15 mouse cellular contexts compared by ENCODE assay signal in genomic region chr19:53786836-53787235, GRCm38 (mm10).
DNase-seq lines count a peak whose midpoint lies in the region; ATAC-seq and TF ChIP-seq lines count a peak whose summit lies in the region.
"Had no signal": no experiment of that assay in that cellular context is flagged by ENCODE, and none has a peak within 500 bp of the region (broad histone marks: within the 10 kb centered on the region; RNA-seq: fewer than 3 reads in every experiment).

No protein-coding gene starts in this region.

- H3K9me3 ChIP-seq in heart, embryonic 13.5 days = no peaks in the 10 kb centered on the region
- H3K9me3 ChIP-seq in kidney, postnatal 0 days (replicated peaks; ENCODE audit: low read length) = no peaks in the 10 kb centered on the region
- H3K9me3 ChIP-seq in limb, embryonic 14.5 days (ENCODE audit: control insufficient read depth, low read length) = no peaks in the 10 kb centered on the region
- H3K9me3 ChIP-seq: forebrain, embryonic 15.5 days; lung, embryonic 15.5 days; megakaryocyte, embryonic 14.5 days had no signal

- peaks cover 72% of the 10 kb centered on the region for H3K4me1 ChIP-seq in heart, embryonic 13.5 days
- H3K4me1 ChIP-seq in kidney, postnatal 0 days (replicated peaks; ENCODE audit: insufficient read depth, low read length) = 0 out of 2 replicates have a peak, but pooled peaks cover 3% of the 10 kb centered on the region
- peaks cover 20% of the 10 kb centered on the region for H3K4me1 ChIP-seq in limb, embryonic 14.5 days (ENCODE audit: control insufficient read depth, insufficient read depth, low read length)

- no peak overlapping the region for H3K4me2 ChIP-seq in heart, embryonic 13.5 days
- no peak overlapping the region for H3K4me2 ChIP-seq in kidney, postnatal 0 days (ENCODE audit: low read length)
- H3K4me2 ChIP-seq in limb, embryonic 14.5 days (replicated peaks; ENCODE audit: low read depth, low read length, severe bottlenecking) = no peak overlapping the region
- H3K4me2 ChIP-seq: forebrain, embryonic 15.5 days; heart, embryonic 11.5 days; lung, embryonic 15.5 days had no signal

- no peaks in the 10 kb centered on the region for H3K36me3 ChIP-seq in heart, embryonic 13.5 days
- no peaks in the 10 kb centered on the region for H3K36me3 ChIP-seq in kidney, postnatal 0 days (ENCODE audit: insufficient read depth, low read length)
- no peaks in the 10 kb centered on the region for H3K36me3 ChIP-seq in limb, embryonic 14.5 days (ENCODE audit: control insufficient read depth, insufficient read depth, low read length)
- H3K36me3 ChIP-seq: forebrain, embryonic 15.5 days; lung, embryonic 15.5 days had no signal

- DNase-seq in cerebellum, postnatal 10 days = peak; percentile 30 to 45
- no peak for DNase-seq in cerebellum, adult 11-12 months
- no peak for DNase-seq in heart, adult 18-20 months
- no peak for DNase-seq in kidney, postnatal 0 days (ENCODE audit: low spot score)
- no peak for DNase-seq in kidney, adult 18-20 months
- no peak for DNase-seq in limb, embryonic 14.5 days (ENCODE audit: low spot score)
- no peak for DNase-seq in lung, postnatal 10 days
- DNase-seq: cerebellum, adult 11 months; layer of hippocampus, adult 9-11 months; thymus, adult 18-20 months had no signal

- no peak for TF ChIP-seq POLR2A in limb, embryonic 14.5 days (IDR thresholded peaks at IDR 0.05; ENCODE audit: borderline replicate concordance, extremely low read depth, insufficient read depth, insufficient read length)

- peak overlapping the region; percentile 66 for H3K27ac ChIP-seq in heart, embryonic 13.5 days (replicated peaks)
- peak overlapping the region; percentile 60 for H3K27ac ChIP-seq in kidney, postnatal 0 days
- 0 out of 2 replicates have a peak overlapping the region, but pooled peaks have one; percentile 35 for H3K27ac ChIP-seq in limb, embryonic 14.5 days (replicated peaks; ENCODE audit: low read depth, low read length)
- H3K27ac ChIP-seq: lung, embryonic 15.5 days had no signal

- TF ChIP-seq CTCF in kidney, postnatal 0 days (IDR thresholded peaks at IDR 0.05; ENCODE audit: low read depth) = no peak

- 0 out of 2 replicates have a peak, but pooled peaks cover 7% of the 10 kb centered on the region for H3K27me3 ChIP-seq in heart, embryonic 13.5 days (replicated peaks)
- no peaks in the 10 kb centered on the region for H3K27me3 ChIP-seq in kidney, postnatal 0 days (ENCODE audit: insufficient read depth, low read length)
- no peaks in the 10 kb centered on the region for H3K27me3 ChIP-seq in limb, embryonic 14.5 days (ENCODE audit: control insufficient read depth, insufficient read depth, low read length)
- H3K27me3 ChIP-seq: forebrain, embryonic 15.5 days; lung, embryonic 15.5 days had no signal

- H3K4me3 ChIP-seq in heart, embryonic 13.5 days = no peak overlapping the region
- no peak overlapping the region for H3K4me3 ChIP-seq in kidney, postnatal 0 days (replicated peaks; ENCODE audit: low read depth, low read length)
- no peak overlapping the region for H3K4me3 ChIP-seq in limb, embryonic 14.5 days (replicated peaks; ENCODE audit: low read length)
- H3K4me3 ChIP-seq: forebrain, embryonic 15.5 days; lung, embryonic 15.5 days; megakaryocyte, embryonic 14.5 days had no signal

- no peak overlapping the region for H3K9ac ChIP-seq in heart, embryonic 13.5 days
- H3K9ac ChIP-seq in kidney, postnatal 0 days (ENCODE audit: low read depth, low read length) = no peak overlapping the region
- no peak overlapping the region for H3K9ac ChIP-seq in limb, embryonic 14.5 days (ENCODE audit: low read depth, low read length, severe bottlenecking)
- H3K9ac ChIP-seq: forebrain, embryonic 15.5 days; lung, embryonic 15.5 days had no signal

- 73% methylated on average over 5 of the region's 5 CpGs for WGBS in heart, embryonic 13.5 days
- WGBS in kidney, postnatal 0 days = 46% methylated on average over 5 of the region's 5 CpGs
- 27% methylated on average over 5 of the region's 5 CpGs for WGBS in limb, embryonic 14.5 days

- ATAC-seq in heart, embryonic 13.5 days (ENCODE audit: extremely low read depth, insufficient number of reproducible peaks, low FRiP score, low TSS enrichment) = no peak
- ATAC-seq in kidney, postnatal 0 days (replicated peaks; ENCODE audit: low FRiP score, low read depth) = no peak
- no peak for ATAC-seq in limb, embryonic 14.5 days (ENCODE audit: low FRiP score, low read depth)
- ATAC-seq: forebrain, embryonic 15.5 days had no signal

Comparison
In these comparisons a context has a peak if more than half of its experiments do, and no peak if none do; other contexts are left out.
1. DNase-seq: peak in cerebellum, postnatal 10 days (2 of 2); none in cerebellum, adult 11-12 months (single experiment), heart, adult 18-20 months (0 of 2), kidney, postnatal 0 days (single experiment), kidney, adult 18-20 months (single experiment), limb, embryonic 14.5 days (single experiment) and lung, postnatal 10 days (single experiment).
2. Peak in every context shown above with its lines, with median percentiles within 50 percentile points of each other: H3K27ac ChIP-seq.